Mouse (Mus musculus): Measurements from ENCODE around the gene Slc25a21. TPM values are rescaled to one million over a fixed set of nuclear protein-coding genes. Genes with fewer than 3 reads are reported as not detected.

Gene Slc25a21
- polyA plus RNA-seq, 1 experiment from 2014 or later, result 3.9 TPM

GRCm38 (mm10) chr12:56890891-56891726, 306.2 kb downstream of the Slc25a21 start:
- no peak overlapping the region for H3K27ac ChIP-seq
- WGBS, result 70% methylated on average over 6 of the region's 6 CpGs
- peaks cover 5% of the 10 kb centered on the region for H3K4me1 ChIP-seq
- H3K27me3 ChIP-seq (ENCODE audit: poor library complexity, severe bottlenecking), result no peaks in the 10 kb centered on the region
- H3K4me3 ChIP-seq, result no peak overlapping the region
- H3K36me3 ChIP-seq (replicated peaks), result no peaks in the 10 kb centered on the region
- H3K9me3 ChIP-seq, result no peaks in the 10 kb centered on the region
- DNase-seq (ENCODE audit: extremely low spot score, low spot score), result no peak

GRCm38 (mm10) chr12:56877796-56878195, 319.5 kb downstream of the Slc25a21 start:
- 51% methylated on average over 3 of the region's 3 CpGs for WGBS

GRCm38 (mm10) chr12:56876549-56876948, 320.7 kb downstream of the Slc25a21 start:
- Histone ChIP-seq H3K9me3 (no peaks in the 10 kb centered on the region), H3K36me3 (replicated peaks) (no peaks in the 10 kb centered on the region), H3K27ac (no peak overlapping the region), H3K27me3 (ENCODE audit: poor library complexity, severe bottlenecking) (no peaks in the 10 kb centered on the region), H3K4me3 (no peak overlapping the region), H3K4me1 (peaks cover 24% of the 10 kb centered on the region)
- 65% methylated on average over 7 of the region's 7 CpGs for WGBS
- no peak for DNase-seq (ENCODE audit: extremely low spot score, low spot score)

More at GRCm38 (mm10) chr12:56877796-56878195, 319.5 kb downstream of the Slc25a21 start:
- DNase-seq (ENCODE audit: extremely low spot score, low spot score), result no peak
- Histone ChIP-seq H3K4me3 (no peak overlapping the region), H3K4me1 (peaks cover 24% of the 10 kb centered on the region), H3K9me3 (no peaks in the 10 kb centered on the region), H3K27ac (no peak overlapping the region), H3K36me3 (replicated peaks) (no peaks in the 10 kb centered on the region), H3K27me3 (ENCODE audit: poor library complexity, severe bottlenecking) (no peaks in the 10 kb centered on the region)

GRCm38 (mm10) chr12:56873204-56873603, 324.1 kb downstream of the Slc25a21 start:
- Histone ChIP-seq H3K36me3 (replicated peaks) (no peaks in the 10 kb centered on the region), H3K4me1 (peaks cover 8% of the 10 kb centered on the region), H3K9me3 (no peaks in the 10 kb centered on the region), H3K4me3 (no peak overlapping the region), H3K27me3 (ENCODE audit: poor library complexity, severe bottlenecking) (no peaks in the 10 kb centered on the region), H3K27ac (no peak overlapping the region)
- DNase-seq (ENCODE audit: extremely low spot score, low spot score), result no peak

- no peak for DNase-seq (ENCODE audit: extremely low spot score, low spot score)
- H3K9me3 ChIP-seq, result no peaks in the 10 kb centered on the region
- no peak overlapping the region for H3K4me3 ChIP-seq
- H3K4me1 ChIP-seq, result no peaks in the 10 kb centered on the region; the same call in 1 of the 2 replicates
- no peaks in the 10 kb centered on the region for H3K27me3 ChIP-seq (ENCODE audit: poor library complexity, severe bottlenecking)
- no peaks in the 10 kb centered on the region for H3K36me3 ChIP-seq (replicated peaks)
- H3K27ac ChIP-seq, result no peak overlapping the region
- 93% methylated on average over 3 of the region's 3 CpGs for WGBS
These were observed 326.7 kb downstream of the Slc25a21 start for GRCm38 (mm10) chr12:56870569-56870968.

GRCm38 (mm10) chr12:56863873-56864562, 333.3 kb downstream of the Slc25a21 start:
- Histone ChIP-seq H3K4me1 (peaks cover 9% of the 10 kb centered on the region; the same call in 1 of the 2 replicates), H3K9me3 (no peaks in the 10 kb centered on the region), H3K27me3 (ENCODE audit: poor library complexity, severe bottlenecking) (peaks cover 6% of the 10 kb centered on the region; the same call in 1 of the 2 replicates), H3K4me3 (no peak overlapping the region), H3K36me3 (replicated peaks) (no peaks in the 10 kb centered on the region), H3K27ac (no peak overlapping the region)
- DNase-seq (ENCODE audit: extremely low spot score, low spot score), result no peak
- 86% methylated on average over 4 of the region's 4 CpGs for WGBS

GRCm38 (mm10) chr12:56852679-56853078, 344.6 kb downstream of the Slc25a21 start:
- Histone ChIP-seq H3K36me3 (replicated peaks) (no peaks in the 10 kb centered on the region), H3K4me3 (no peak overlapping the region), H3K9me3 (no peaks in the 10 kb centered on the region), H3K4me1 (peaks cover 13% of the 10 kb centered on the region), H3K27me3 (ENCODE audit: poor library complexity, severe bottlenecking) (0 out of 2 replicates have a peak, but pooled peaks cover 4% of the 10 kb centered on the region), H3K27ac (no peak overlapping the region)
- 57% methylated on average over 4 of the region's 4 CpGs for WGBS
- DNase-seq (ENCODE audit: extremely low spot score, low spot score), result no peak

- H3K9me3 ChIP-seq, result no peaks in the 10 kb centered on the region
- 40% methylated on average over 3 of the region's 3 CpGs for WGBS
- H3K36me3 ChIP-seq (replicated peaks), result no peaks in the 10 kb centered on the region
- DNase-seq (ENCODE audit: extremely low spot score, low spot score), result no peak
- 0 out of 2 replicates have a peak, but pooled peaks cover 4% of the 10 kb centered on the region for H3K27me3 ChIP-seq (ENCODE audit: poor library complexity, severe bottlenecking)
- no peak overlapping the region for H3K27ac ChIP-seq
- peaks cover 13% of the 10 kb centered on the region for H3K4me1 ChIP-seq
- no peak overlapping the region for H3K4me3 ChIP-seq
These were observed 345.8 kb downstream of the Slc25a21 start for GRCm38 (mm10) chr12:56851464-56851863.

GRCm38 (mm10) chr12:56829945-56830344, 367.3 kb downstream of the Slc25a21 start:
- H3K27ac ChIP-seq, result no peak overlapping the region
- 87% methylated on average over 1 of the region's 1 CpGs for WGBS

GRCm38 (mm10) chr12:56829455-56829883, 367.8 kb downstream of the Slc25a21 start:
- peak; percentile 64 for DNase-seq (ENCODE audit: extremely low spot score, low spot score)
- Histone ChIP-seq H3K4me3 (peak overlapping the region; percentile 39), H3K9me3 (no peaks in the 10 kb centered on the region), H3K27ac (peak overlapping the region; percentile 73), H3K36me3 (replicated peaks) (no peaks in the 10 kb centered on the region), H3K4me1 (peaks cover 25% of the 10 kb centered on the region), H3K27me3 (ENCODE audit: poor library complexity, severe bottlenecking) (0 out of 2 replicates have a peak, but pooled peaks cover 3% of the 10 kb centered on the region)
- whole genome bisulfite sequencing, result 20% methylated on average over 5 of the region's 5 CpGs

More at GRCm38 (mm10) chr12:56829945-56830344, 367.3 kb downstream of the Slc25a21 start:
- Histone ChIP-seq H3K4me1 (peaks cover 25% of the 10 kb centered on the region), H3K4me3 (no peak overlapping the region), H3K36me3 (replicated peaks) (no peaks in the 10 kb centered on the region), H3K9me3 (no peaks in the 10 kb centered on the region), H3K27me3 (ENCODE audit: poor library complexity, severe bottlenecking) (0 out of 2 replicates have a peak, but pooled peaks cover 3% of the 10 kb centered on the region)
- DNase-seq (ENCODE audit: extremely low spot score, low spot score), result no peak

GRCm38 (mm10) chr12:56827808-56828384, 369.4 kb downstream of the Slc25a21 start:
- H3K27me3 ChIP-seq (ENCODE audit: poor library complexity, severe bottlenecking), result 0 out of 2 replicates have a peak, but pooled peaks cover 3% of the 10 kb centered on the region
- no peaks in the 10 kb centered on the region for H3K36me3 ChIP-seq (replicated peaks)
- 0 out of 2 replicates have a peak overlapping the region, but pooled peaks have one; percentile 4 for H3K27ac ChIP-seq
- DNase-seq (ENCODE audit: extremely low spot score, low spot score), result no peak
- no peaks in the 10 kb centered on the region for H3K9me3 ChIP-seq
- H3K4me1 ChIP-seq, result peaks cover 25% of the 10 kb centered on the region
- 66% methylated on average over 8 of the region's 8 CpGs for WGBS
- H3K4me3 ChIP-seq, result no peak overlapping the region

- no peaks in the 10 kb centered on the region for H3K9me3 ChIP-seq
- no peaks in the 10 kb centered on the region for H3K27me3 ChIP-seq (ENCODE audit: poor library complexity, severe bottlenecking)
- H3K36me3 ChIP-seq (replicated peaks), result no peaks in the 10 kb centered on the region
- peaks cover 21% of the 10 kb centered on the region for H3K4me1 ChIP-seq
- DNase-seq (ENCODE audit: extremely low spot score, low spot score), result no peak
- WGBS, result 72% methylated on average over 5 of the region's 5 CpGs
- H3K27ac ChIP-seq, result no peak overlapping the region
- no peak overlapping the region for H3K4me3 ChIP-seq
These were observed 372.6 kb downstream of the Slc25a21 start for GRCm38 (mm10) chr12:56824688-56825087.

All from forebrain, embryonic 10.5 days (tissue).